Mouse (Mus musculus): ENCODE measurements around the gene Chgb. TPM values are rescaled to one million over a fixed set of nuclear protein-coding genes. Genes with fewer than 3 reads are reported as not detected.

Gene Chgb
- polyA plus RNA-seq, 1 experiment from 2014 or later, result 5.3 TPM

- Histone ChIP-seq H3K36me3 (ENCODE audit: control insufficient read depth, insufficient read depth, low read length) (0 out of 2 replicates have a peak, but pooled peaks cover 4% of the 10 kb centered on the region), H3K27ac (replicated peaks; ENCODE audit: low read depth, low read length) (no peak overlapping the region), H3K9ac (ENCODE audit: low read depth, low read length) (no peak overlapping the region), H3K9me3 (ENCODE audit: control insufficient read depth, low read length) (no peaks in the 10 kb centered on the region), H3K27me3 (replicated peaks; ENCODE audit: control insufficient read depth, insufficient read depth, low read length) (no peaks in the 10 kb centered on the region), H3K4me1 (ENCODE audit: control insufficient read depth, insufficient read depth, low read length) (no peaks in the 10 kb centered on the region), H3K4me2 (ENCODE audit: low read depth, low read length) (no peak overlapping the region), H3K4me3 (ENCODE audit: low read depth, low read length) (no peak overlapping the region)
- peak; percentile 77; the same call in 1 of the 2 replicates for ATAC-seq (ENCODE audit: low read depth)
- WGBS, result 59% methylated on average over 15 of the region's 15 CpGs
- peak; percentile 71 for DNase-seq (ENCODE audit: low spot score)
Measured at GRCm38 (mm10) chr2:132751141-132752066, 29.7 kb upstream of the Chgb start.

- Histone ChIP-seq H3K27me3 (replicated peaks; ENCODE audit: control insufficient read depth, insufficient read depth, low read length) (no peaks in the 10 kb centered on the region), H3K9me3 (ENCODE audit: control insufficient read depth, low read length) (no peaks in the 10 kb centered on the region), H3K4me3 (ENCODE audit: low read depth, low read length) (no peak overlapping the region), H3K9ac (ENCODE audit: low read depth, low read length) (no peak overlapping the region), H3K36me3 (ENCODE audit: control insufficient read depth, insufficient read depth, low read length) (0 out of 2 replicates have a peak, but pooled peaks cover 4% of the 10 kb centered on the region), H3K27ac (replicated peaks; ENCODE audit: low read depth, low read length) (no peak overlapping the region), H3K4me1 (ENCODE audit: control insufficient read depth, insufficient read depth, low read length) (no peaks in the 10 kb centered on the region), H3K4me2 (ENCODE audit: low read depth, low read length) (no peak overlapping the region)
- DNase-seq (ENCODE audit: low spot score) (no peak), ATAC-seq (ENCODE audit: low read depth) (no peak)
- WGBS, result 61% methylated on average over 2 of the region's 2 CpGs
Measured at GRCm38 (mm10) chr2:132752398-132752797, 28.7 kb upstream of the Chgb start.

GRCm38 (mm10) chr2:132753137-132753536 lies 27.9 kb upstream of the Chgb start:
- ATAC-seq (ENCODE audit: low read depth) (no peak), DNase-seq (ENCODE audit: low spot score) (no peak)
- 77% methylated on average over 3 of the region's 3 CpGs for WGBS
- Histone ChIP-seq H3K27ac (replicated peaks; ENCODE audit: low read depth, low read length) (no peak overlapping the region), H3K9me3 (ENCODE audit: control insufficient read depth, low read length) (no peaks in the 10 kb centered on the region), H3K4me2 (ENCODE audit: low read depth, low read length) (no peak overlapping the region), H3K36me3 (ENCODE audit: control insufficient read depth, insufficient read depth, low read length) (0 out of 2 replicates have a peak, but pooled peaks cover 4% of the 10 kb centered on the region), H3K27me3 (replicated peaks; ENCODE audit: control insufficient read depth, insufficient read depth, low read length) (no peaks in the 10 kb centered on the region), H3K4me1 (ENCODE audit: control insufficient read depth, insufficient read depth, low read length) (no peaks in the 10 kb centered on the region), H3K4me3 (ENCODE audit: low read depth, low read length) (no peak overlapping the region), H3K9ac (ENCODE audit: low read depth, low read length) (no peak overlapping the region)

- H3K27me3 ChIP-seq (replicated peaks; ENCODE audit: control insufficient read depth, insufficient read depth, low read length), result no peaks in the 10 kb centered on the region
- H3K4me1 ChIP-seq (ENCODE audit: control insufficient read depth, insufficient read depth, low read length), result no peaks in the 10 kb centered on the region
- no peak overlapping the region for H3K9ac ChIP-seq (ENCODE audit: low read depth, low read length)
- H3K4me2 ChIP-seq (ENCODE audit: low read depth, low read length), result no peak overlapping the region
- ATAC-seq (ENCODE audit: low read depth) (no peak), DNase-seq (ENCODE audit: low spot score) (no peak)
- 59% methylated on average over 5 of the region's 5 CpGs for WGBS
- H3K4me3 ChIP-seq (ENCODE audit: low read depth, low read length), result no peak overlapping the region
- no peaks in the 10 kb centered on the region for H3K36me3 ChIP-seq (ENCODE audit: control insufficient read depth, insufficient read depth, low read length)
- no peak overlapping the region for H3K27ac ChIP-seq (replicated peaks; ENCODE audit: low read depth, low read length)
- H3K9me3 ChIP-seq (ENCODE audit: control insufficient read depth, low read length), result no peaks in the 10 kb centered on the region
Measured at GRCm38 (mm10) chr2:132757911-132758310, 23.2 kb upstream of the Chgb start.

GRCm38 (mm10) chr2:132770822-132771221 lies 10.3 kb upstream of the Chgb start:
- 72% methylated on average over 1 of the region's 1 CpGs for WGBS

GRCm38 (mm10) chr2:132781439-132782068 lies 476 bp downstream of the Chgb start:
- DNase-seq (ENCODE audit: low spot score) (peak; percentile 95), ATAC-seq (ENCODE audit: low read depth) (peak; percentile 99)
- H3K27ac ChIP-seq (replicated peaks; ENCODE audit: low read depth, low read length), result no peak overlapping the region
- no peaks in the 10 kb centered on the region for H3K9me3 ChIP-seq (ENCODE audit: control insufficient read depth, low read length)
- no peaks in the 10 kb centered on the region for H3K27me3 ChIP-seq (replicated peaks; ENCODE audit: control insufficient read depth, insufficient read depth, low read length)
- WGBS, result under 1% methylated on average over 32 of the region's 41 CpGs
- H3K4me1 ChIP-seq (ENCODE audit: control insufficient read depth, insufficient read depth, low read length), result peaks cover 5% of the 10 kb centered on the region; the same call in 1 of the 2 replicates
- H3K4me3 ChIP-seq (ENCODE audit: low read depth, low read length), result peak overlapping the region; percentile 42
- H3K9ac ChIP-seq (ENCODE audit: low read depth, low read length), result peak overlapping the region; percentile 34; the same call in 1 of the 2 replicates
- no peaks in the 10 kb centered on the region for H3K36me3 ChIP-seq (ENCODE audit: control insufficient read depth, insufficient read depth, low read length)
- H3K4me2 ChIP-seq (ENCODE audit: low read depth, low read length), result peak overlapping the region; percentile 82

More at GRCm38 (mm10) chr2:132770822-132771221, 10.3 kb upstream of the Chgb start:
- H3K4me2 ChIP-seq (ENCODE audit: low read depth, low read length), result no peak overlapping the region
- ATAC-seq (ENCODE audit: low read depth) (no peak), DNase-seq (ENCODE audit: low spot score) (no peak)
- H3K27me3 ChIP-seq (replicated peaks; ENCODE audit: control insufficient read depth, insufficient read depth, low read length), result no peaks in the 10 kb centered on the region
- H3K27ac ChIP-seq (replicated peaks; ENCODE audit: low read depth, low read length), result no peak overlapping the region
- H3K4me1 ChIP-seq (ENCODE audit: control insufficient read depth, insufficient read depth, low read length), result no peaks in the 10 kb centered on the region
- no peak overlapping the region for H3K9ac ChIP-seq (ENCODE audit: low read depth, low read length)
- no peak overlapping the region for H3K4me3 ChIP-seq (ENCODE audit: low read depth, low read length)
- no peaks in the 10 kb centered on the region for H3K36me3 ChIP-seq (ENCODE audit: control insufficient read depth, insufficient read depth, low read length)
- H3K9me3 ChIP-seq (ENCODE audit: control insufficient read depth, low read length), result no peaks in the 10 kb centered on the region

GRCm38 (mm10) chr2:132784039-132784438 lies 3.0 kb downstream of the Chgb start:
- Histone ChIP-seq H3K36me3 (ENCODE audit: control insufficient read depth, insufficient read depth, low read length) (no peaks in the 10 kb centered on the region), H3K27ac (replicated peaks; ENCODE audit: low read depth, low read length) (no peak overlapping the region), H3K4me1 (ENCODE audit: control insufficient read depth, insufficient read depth, low read length) (peaks cover 5% of the 10 kb centered on the region; the same call in 1 of the 2 replicates), H3K4me2 (ENCODE audit: low read depth, low read length) (no peak overlapping the region), H3K9me3 (ENCODE audit: control insufficient read depth, low read length) (no peaks in the 10 kb centered on the region), H3K4me3 (ENCODE audit: low read depth, low read length) (no peak overlapping the region), H3K27me3 (replicated peaks; ENCODE audit: control insufficient read depth, insufficient read depth, low read length) (no peaks in the 10 kb centered on the region), H3K9ac (ENCODE audit: low read depth, low read length) (no peak overlapping the region)
- WGBS, result 86% methylated on average over 6 of the region's 6 CpGs
- DNase-seq (ENCODE audit: low spot score) (no peak), ATAC-seq (ENCODE audit: low read depth) (no peak)

- H3K4me3 ChIP-seq (ENCODE audit: low read depth, low read length), result no peak overlapping the region
- WGBS, result 90% methylated on average over 19 of the region's 19 CpGs
- H3K27me3 ChIP-seq (replicated peaks; ENCODE audit: control insufficient read depth, insufficient read depth, low read length), result no peaks in the 10 kb centered on the region
- no peak overlapping the region for H3K9ac ChIP-seq (ENCODE audit: low read depth, low read length)
- no peak for DNase-seq (ENCODE audit: low spot score)
- no peak overlapping the region for H3K4me2 ChIP-seq (ENCODE audit: low read depth, low read length)
- H3K9me3 ChIP-seq (ENCODE audit: control insufficient read depth, low read length), result no peaks in the 10 kb centered on the region
- H3K27ac ChIP-seq (replicated peaks; ENCODE audit: low read depth, low read length), result no peak overlapping the region
- no peaks in the 10 kb centered on the region for H3K36me3 ChIP-seq (ENCODE audit: control insufficient read depth, insufficient read depth, low read length)
- ATAC-seq (ENCODE audit: low read depth), result no peak
- no peaks in the 10 kb centered on the region for H3K4me1 ChIP-seq (ENCODE audit: control insufficient read depth, insufficient read depth, low read length)
Measured at GRCm38 (mm10) chr2:132793441-132794203, 12.5 kb downstream of the Chgb start.
